Mouse (Mus musculus) hindbrain, embryonic 16.5 days (tissue): ENCODE results near the gene Zc3h4. TPM values are rescaled to one million over a fixed set of nuclear protein-coding genes. Genes with fewer than 3 reads are reported as not detected.
"Not testable (repeated sequence)": the region's sequence is repeated elsewhere in the genome, so short reads cannot be mapped to it uniquely, and the experiment has no call there.

Experiments used
- ATAC-seq: fragments of 200-750 bp; cut with Nextera tagmentation; 2 replicates; pipeline ENCODE4 v1.8.0; 2017; ENCODE audit warnings: moderate TSS enrichment, moderate library complexity
- H3K27ac ChIP-seq: fragments of 300-500 bp; sonication (generic); 2 replicates; pipeline ENCODE4 v1.5.1; 2014; ENCODE audit warnings: low read depth, mild to moderate bottlenecking, control low read depth, low read length, moderate library complexity
- H3K27me3 ChIP-seq: fragments of 300-500 bp; sonication (generic); replicated peaks from 2 replicates; pipeline ENCODE4 v1.6.1; 2014; ENCODE audit warnings: low read length; ENCODE audit not compliant: control insufficient read depth, insufficient read depth
- H3K36me3 ChIP-seq: fragments of 300-500 bp; sonication (generic); 2 replicates; pipeline ENCODE4 v1.6.1; 2014; ENCODE audit warnings: mild to moderate bottlenecking, low read length, moderate library complexity, mixed read lengths; ENCODE audit not compliant: control insufficient read depth, insufficient read depth
- H3K4me1 ChIP-seq: fragments of 300-500 bp; sonication (generic); 2 replicates; pipeline ENCODE4 v1.6.1; 2014; ENCODE audit warnings: low read depth, low read length; ENCODE audit not compliant: control insufficient read depth, insufficient read depth
- H3K4me2 ChIP-seq: fragments of 300-500 bp; sonication (generic); 2 replicates; pipeline ENCODE4 v1.6.1; 2014; ENCODE audit warnings: mild to moderate bottlenecking, low read length, control low read depth, moderate library complexity
- H3K4me3 ChIP-seq: fragments of 300-500 bp; sonication (generic); 2 replicates; pipeline ENCODE4 v1.5.1; 2014; ENCODE audit warnings: mild to moderate bottlenecking, low read length, control low read depth, moderate library complexity
- H3K9ac ChIP-seq: fragments of 300-500 bp; sonication (generic); 2 replicates; pipeline ENCODE4 v1.6.1; 2014; ENCODE audit warnings: low read depth, mild to moderate bottlenecking, control low read depth, low read length, moderate library complexity
- H3K9me3 ChIP-seq: fragments of 300-500 bp; sonication (generic); 2 replicates; pipeline ENCODE4 v1.6.1; 2014; ENCODE audit warnings: mild to moderate bottlenecking, low read length, moderate library complexity; ENCODE audit not compliant: control insufficient read depth
- WGBS: fragments of 180-500 bp; shearing (Covaris S2); extraction: QIAGEN DNeasy Blood & Tissue Kit; methylation state at CpG from one replicate; pipeline ENCODE4 v1.1.7; 2014; 5-methylcytosine and 5-hydroxymethylcytosine counted together
- polyA plus RNA-seq: library from polyadenylated mRNA; unstranded; fragments of >200 nt; fragmentation: Nextera tagmentation; extraction: Ambion mirVana; gene quantifications from 2 replicates; pipeline ENCODE4 v1.2.1, GENCODE M21; 2015

Gene Zc3h4
- polyA plus RNA-seq, 1 experiment from 2014 or later, result 11.7 TPM

DNA sequence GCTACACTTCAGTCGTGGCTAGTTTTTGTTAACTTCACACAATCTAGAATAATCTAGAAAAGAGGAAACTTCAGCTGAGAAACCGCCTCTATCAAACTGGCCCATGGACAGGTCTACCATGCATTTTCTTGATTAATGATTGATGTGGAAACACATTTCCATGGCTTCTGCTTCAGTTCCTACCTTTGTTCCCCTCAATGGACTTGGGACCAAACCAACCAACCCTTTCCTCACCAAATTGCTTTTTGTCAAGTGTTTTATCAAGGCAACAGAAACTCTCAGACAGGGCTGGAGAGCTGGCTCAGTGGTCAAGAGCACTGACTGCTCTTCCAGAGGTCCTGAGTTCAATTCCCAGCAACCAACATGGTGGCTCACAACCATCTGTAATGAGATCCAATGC, 30.1 kb upstream of the Zc3h4 start:
- H3K9ac ChIP-seq, result no peak overlapping the region
- H3K36me3 ChIP-seq, result peaks cover 19% of the 10 kb centered on the region
- no peak overlapping the region for H3K4me3 ChIP-seq
- 90% methylated on average over 2 of the region's 2 CpGs for WGBS
- H3K4me2 ChIP-seq, result no peak overlapping the region
- 0 out of 2 replicates have a peak, but pooled peaks cover 2% of the 10 kb centered on the region for H3K4me1 ChIP-seq
- no peak for ATAC-seq
- H3K27ac ChIP-seq, result no peak overlapping the region
- H3K27me3 ChIP-seq, result no peaks in the 10 kb centered on the region
- H3K9me3 ChIP-seq, result no peaks in the 10 kb centered on the region

DNA sequence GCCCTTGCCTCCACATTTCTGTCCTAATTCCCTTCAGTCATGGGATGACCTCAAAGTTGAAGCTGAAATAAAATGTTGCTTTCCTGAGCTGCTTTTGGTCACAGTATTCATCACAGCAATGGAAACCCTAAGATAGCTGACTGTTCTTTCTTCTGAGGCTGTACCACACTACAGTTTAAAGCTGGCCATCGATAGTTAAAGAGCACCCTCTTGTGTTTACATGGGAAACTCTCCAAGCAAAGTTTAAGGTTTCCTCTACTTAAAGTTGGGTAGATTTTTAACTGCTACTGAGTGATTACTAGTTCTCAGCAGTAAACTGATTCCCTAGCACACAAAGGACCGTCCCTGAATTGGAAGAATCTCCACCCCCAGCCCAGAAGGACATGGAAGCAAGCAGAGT, 27.0 kb upstream of the Zc3h4 start:
- H3K27ac ChIP-seq, result no peak overlapping the region
- no peak overlapping the region for H3K4me3 ChIP-seq
- no peaks in the 10 kb centered on the region for H3K4me1 ChIP-seq
- H3K9me3 ChIP-seq, result no peaks in the 10 kb centered on the region
- ATAC-seq, result no peak
- peaks cover 5% of the 10 kb centered on the region for H3K36me3 ChIP-seq
- no peak overlapping the region for H3K4me2 ChIP-seq
- 57% methylated on average over 2 of the region's 2 CpGs for WGBS
- H3K9ac ChIP-seq, result no peak overlapping the region
- H3K27me3 ChIP-seq, result no peaks in the 10 kb centered on the region

DNA sequence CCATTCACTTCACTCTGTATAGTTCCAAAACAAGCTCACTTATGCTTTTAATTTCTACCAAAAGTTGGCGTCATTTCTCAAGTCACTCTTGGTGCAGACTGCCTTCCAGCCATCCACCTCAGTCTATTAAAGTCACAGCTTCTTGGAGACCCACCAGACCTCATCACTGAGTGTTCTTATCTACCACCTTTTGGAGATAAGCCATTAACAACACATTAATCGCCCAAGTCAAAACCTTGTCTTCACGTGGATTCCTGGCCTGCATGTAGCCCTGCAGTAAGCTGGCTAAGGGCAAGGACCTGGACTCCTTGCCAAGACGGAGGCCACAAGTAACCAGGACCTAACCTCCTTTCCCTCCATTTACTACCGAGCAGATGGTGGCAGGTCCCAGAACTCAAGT, 25.7 kb upstream of the Zc3h4 start:
- peaks cover 5% of the 10 kb centered on the region for H3K36me3 ChIP-seq
- ATAC-seq, result no peak
- no peaks in the 10 kb centered on the region for H3K4me1 ChIP-seq
- no peak overlapping the region for H3K27ac ChIP-seq
- WGBS, result 94% methylated on average over 5 of the region's 5 CpGs
- H3K4me3 ChIP-seq, result no peak overlapping the region
- H3K9ac ChIP-seq, result no peak overlapping the region
- no peaks in the 10 kb centered on the region for H3K9me3 ChIP-seq
- H3K27me3 ChIP-seq, result no peaks in the 10 kb centered on the region
- H3K4me2 ChIP-seq, result no peak overlapping the region

DNA sequence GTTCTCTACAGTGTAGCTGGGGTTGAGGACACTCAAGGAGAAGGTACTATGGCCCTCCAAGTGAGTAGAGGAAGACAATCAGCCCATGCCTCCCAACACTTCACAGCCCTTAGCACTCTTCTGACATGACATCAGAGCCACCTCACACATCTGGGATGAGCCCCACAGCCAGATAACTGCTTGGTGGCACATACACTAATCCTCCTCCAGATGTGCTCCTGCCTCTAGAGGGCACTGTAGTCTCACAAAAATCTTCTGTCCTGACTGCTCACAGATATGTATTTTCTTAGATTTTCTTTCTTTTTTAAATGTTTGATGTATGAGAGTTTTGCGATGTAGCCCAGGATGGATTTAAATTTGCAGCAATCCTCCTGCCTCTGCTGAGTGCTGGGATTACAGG, 24.2 kb upstream of the Zc3h4 start:
- Histone ChIP-seq H3K9ac (no peak overlapping the region), H3K4me1 (no peaks in the 10 kb centered on the region), H3K27me3 (no peaks in the 10 kb centered on the region), H3K9me3 (no peaks in the 10 kb centered on the region), H3K4me2 (no peak overlapping the region), H3K36me3 (peaks cover 2% of the 10 kb centered on the region), H3K27ac (no peak overlapping the region), H3K4me3 (no peak overlapping the region)
- WGBS, result 96% methylated on average over 1 of the region's 1 CpGs
- ATAC-seq, result no peak

DNA sequence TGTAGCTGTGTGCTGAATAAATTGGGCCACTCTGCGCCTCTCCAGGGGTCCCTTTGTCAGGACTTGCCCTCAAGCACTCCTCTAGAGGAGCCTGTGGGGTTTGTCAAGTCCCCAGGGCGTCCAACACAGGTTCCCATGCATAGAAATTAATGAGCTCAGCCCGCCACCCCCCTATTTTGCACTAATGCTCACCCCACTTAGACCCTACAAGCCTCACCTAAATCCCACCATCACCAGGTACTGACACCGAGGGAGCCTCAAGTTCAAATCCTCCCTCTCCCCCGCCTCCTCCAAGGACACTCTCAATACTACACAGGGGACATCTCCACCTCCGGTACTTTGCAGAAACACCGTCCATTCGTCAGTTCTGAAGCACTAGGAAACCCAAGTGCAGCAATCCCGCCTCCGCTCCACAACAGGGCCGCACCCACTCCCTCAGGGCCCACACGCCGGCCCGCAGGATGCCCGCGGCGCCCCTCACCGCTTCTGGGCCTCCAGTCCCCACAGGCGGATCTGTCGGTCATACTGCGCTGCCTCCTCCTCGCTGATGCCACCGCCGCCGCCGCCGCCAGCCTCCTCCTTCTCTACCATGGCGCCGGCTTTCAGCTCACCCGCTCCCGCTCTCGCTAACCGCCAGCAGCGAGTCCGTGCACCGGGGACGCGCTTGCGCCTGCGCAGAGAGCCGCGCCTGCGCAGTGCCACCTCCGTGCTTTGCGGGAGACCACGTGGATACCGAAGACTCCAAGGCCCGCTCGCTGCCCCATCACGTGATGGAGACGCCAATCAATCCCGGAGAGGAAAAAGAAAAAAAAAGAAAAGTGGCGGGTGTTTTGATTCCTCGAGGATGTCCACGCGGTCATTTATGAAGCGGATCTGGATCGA, 13.3 kb upstream of the Zc3h4 start, which contains the start of gene Sae1:
TSS of gene Sae1 (minus strand) at position 647 of the 882 bp plus-strand sequence.
- no peaks in the 10 kb centered on the region for H3K27me3 ChIP-seq
- H3K27ac ChIP-seq, result peak within 1 kb of the TSS; percentile 84
- H3K9ac ChIP-seq, result peak within 1 kb of the TSS; percentile 95
- H3K4me3 ChIP-seq, result peak within 1 kb of the TSS; percentile 88
- ATAC-seq, result peak; percentile 96
- H3K36me3 ChIP-seq, result no peaks in the 10 kb centered on the region
- peak within 1 kb of the TSS; percentile 90 for H3K4me2 ChIP-seq
- under 1% methylated on average over 56 of the region's 58 CpGs for WGBS
- H3K9me3 ChIP-seq, result no peaks in the 10 kb centered on the region
- H3K4me1 ChIP-seq, result peaks cover 20% of the 10 kb centered on the region

DNA sequence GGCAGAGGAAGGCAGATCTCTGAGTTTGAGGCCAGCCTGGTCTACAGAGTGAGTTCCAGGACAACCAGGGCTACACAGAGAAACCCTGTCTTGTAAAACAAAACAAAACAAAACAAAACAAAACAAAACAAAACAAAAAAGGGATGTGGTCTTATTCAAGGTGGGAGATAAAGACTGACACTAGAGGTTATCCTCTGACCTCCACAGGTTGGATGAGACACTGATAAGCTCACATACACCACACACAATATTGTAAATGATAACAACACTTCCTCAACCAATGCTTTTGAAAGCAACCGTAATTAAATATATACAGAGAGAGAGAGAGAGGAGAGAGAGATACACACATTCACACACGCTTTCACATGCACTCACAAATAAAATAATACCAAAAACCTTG, 10.8 kb upstream of the Zc3h4 start:
- not testable (repeated sequence) for ATAC-seq, H3K4me3 ChIP-seq, H3K9ac ChIP-seq, H3K4me2 ChIP-seq, H3K36me3 ChIP-seq, H3K27ac ChIP-seq, H3K27me3 ChIP-seq, H3K9me3 ChIP-seq
- WGBS, result 86% methylated on average over 2 of the region's 2 CpGs
- H3K4me1 ChIP-seq, result peaks cover 20% of the 10 kb centered on the region

DNA sequence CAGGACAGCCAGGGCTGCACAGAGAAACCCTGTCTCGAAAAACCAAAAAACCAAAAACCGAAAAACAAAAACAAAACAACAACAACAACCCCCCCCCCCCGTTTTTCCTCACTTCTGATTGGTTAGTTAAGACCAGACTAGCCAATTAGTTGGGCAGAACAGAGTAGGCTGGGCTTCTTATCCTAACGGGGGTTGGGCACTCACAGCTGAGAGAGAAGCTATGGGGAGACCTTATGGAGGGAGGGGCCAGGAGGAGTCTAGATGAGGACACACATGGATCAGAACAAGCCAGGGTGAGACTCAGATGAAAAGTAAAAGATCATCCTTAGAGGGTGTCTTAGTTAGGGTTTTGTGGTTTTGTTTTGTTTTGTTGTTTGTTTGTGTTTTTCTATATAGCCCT, 7.8 kb upstream of the Zc3h4 start:
- Histone ChIP-seq H3K9me3 (no peaks in the 10 kb centered on the region), H3K27me3 (no peaks in the 10 kb centered on the region), H3K27ac (no peak overlapping the region), H3K9ac (no peak overlapping the region), H3K4me3 (no peak overlapping the region), H3K4me1 (peaks cover 4% of the 10 kb centered on the region), H3K36me3 (no peaks in the 10 kb centered on the region), H3K4me2 (no peak overlapping the region)
- WGBS, result 56% methylated on average over 4 of the region's 4 CpGs
- ATAC-seq, result no peak

DNA sequence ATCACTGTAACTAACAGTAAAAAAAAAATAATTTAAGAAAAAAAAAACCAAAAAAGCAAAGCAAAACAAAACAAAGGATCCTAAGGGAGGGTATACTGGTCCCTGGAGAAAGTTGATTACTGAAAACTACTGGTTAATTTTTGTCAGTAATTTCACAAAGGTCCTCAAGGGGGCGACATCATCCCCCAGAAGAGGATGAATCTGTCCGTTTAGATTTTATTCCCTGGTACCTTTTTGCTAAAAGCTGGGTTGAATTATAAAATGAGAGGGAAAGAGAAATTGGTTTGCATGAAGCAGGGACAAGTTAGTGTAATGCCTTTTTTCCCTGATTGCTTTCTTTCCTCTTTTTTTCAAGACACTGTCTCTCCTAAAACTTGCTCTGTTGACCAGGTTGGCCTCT, 4.8 kb upstream of the Zc3h4 start:
- 3% methylated on average over 2 of the region's 2 CpGs for WGBS
- H3K27me3 ChIP-seq, result no peaks in the 10 kb centered on the region
- H3K4me2 ChIP-seq, result no peak overlapping the region
- peaks cover 8% of the 10 kb centered on the region for H3K4me1 ChIP-seq
- no peak overlapping the region for H3K27ac ChIP-seq
- H3K9me3 ChIP-seq, result no peaks in the 10 kb centered on the region
- no peaks in the 10 kb centered on the region for H3K36me3 ChIP-seq
- no peak for ATAC-seq
- H3K4me3 ChIP-seq, result no peak overlapping the region
- H3K9ac ChIP-seq, result no peak overlapping the region; the same call in 1 of the 2 replicates

DNA sequence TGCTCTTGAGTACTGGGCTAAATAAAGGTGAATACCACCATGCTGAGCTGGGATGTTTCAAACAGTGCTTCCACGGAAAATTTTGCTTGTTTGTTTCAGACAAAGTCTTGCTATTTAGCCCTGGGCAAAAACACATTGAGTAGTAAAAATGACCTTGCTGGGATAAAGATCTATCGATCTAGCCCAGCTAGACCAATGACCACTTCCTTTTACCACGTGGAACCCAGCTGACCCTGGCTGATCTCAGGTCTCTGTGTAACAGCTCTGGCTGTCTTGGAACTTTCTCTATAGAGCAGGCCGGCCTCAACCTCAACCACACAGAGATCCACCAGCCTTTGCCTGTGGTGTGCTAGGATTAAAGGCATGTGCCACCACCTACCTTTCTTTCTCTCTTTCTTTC, 3.2 kb upstream of the Zc3h4 start:
- no peak overlapping the region for H3K4me3 ChIP-seq
- no peak overlapping the region for H3K27ac ChIP-seq
- H3K4me2 ChIP-seq, result no peak overlapping the region
- ATAC-seq, result no peak
- no peaks in the 10 kb centered on the region for H3K36me3 ChIP-seq
- no peaks in the 10 kb centered on the region for H3K9me3 ChIP-seq
- 81% methylated on average over 4 of the region's 4 CpGs for WGBS
- peaks cover 8% of the 10 kb centered on the region for H3K4me1 ChIP-seq
- no peaks in the 10 kb centered on the region for H3K27me3 ChIP-seq
- no peak overlapping the region for H3K9ac ChIP-seq
